Mouse (Mus musculus) kidney, adult 8-10 months (tissue): ENCODE measurements at regions not wholly inside any gene's neighbourhood (a gene's known extent, or its start where the extent isn't known, plus 50 kb on each side); places are given as distances from the start of the nearest gene placed in this dataset.

Source experiments
- DNase-seq, 2 experiments: peaks; one replicate each; pipeline ENCODE4 v3.0.0; 2022

GRCm38 (mm10) chr11:71976724-71977481 is 60.4 kb downstream of the Aipl1 start:
- no peak for DNase-seq

- DNase-seq: no peak
Observed at GRCm38 (mm10) chr11:71971351-71971750, 66.0 kb downstream of the Aipl1 start.

- DNase-seq: no peak
Observed at GRCm38 (mm10) chr11:71962306-71962705, 75.0 kb downstream of the Aipl1 start.

- DNase-seq: no peak
Observed at GRCm38 (mm10) chr11:71952533-71952932, 84.8 kb downstream of the Aipl1 start.

GRCm38 (mm10) chr11:71947161-71947560 is 90.1 kb downstream of the Aipl1 start:
- DNase-seq: no peak

DNA sequence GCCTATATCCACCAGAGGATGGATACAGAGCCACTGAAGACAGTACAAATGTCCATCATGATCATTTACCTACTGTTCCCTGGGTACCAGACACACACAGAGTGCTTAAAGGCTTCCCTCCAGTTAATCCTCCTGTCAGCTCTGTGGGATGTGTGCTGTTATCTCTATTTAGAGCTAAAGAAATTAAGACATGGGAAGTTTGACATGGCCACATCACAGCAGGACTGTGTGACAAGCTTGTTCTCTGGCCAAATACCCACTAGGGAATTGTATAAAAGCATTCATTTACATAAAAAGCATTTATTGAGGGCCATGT is 92.3 kb downstream of the Aipl1 start:
- no peak for DNase-seq

DNA sequence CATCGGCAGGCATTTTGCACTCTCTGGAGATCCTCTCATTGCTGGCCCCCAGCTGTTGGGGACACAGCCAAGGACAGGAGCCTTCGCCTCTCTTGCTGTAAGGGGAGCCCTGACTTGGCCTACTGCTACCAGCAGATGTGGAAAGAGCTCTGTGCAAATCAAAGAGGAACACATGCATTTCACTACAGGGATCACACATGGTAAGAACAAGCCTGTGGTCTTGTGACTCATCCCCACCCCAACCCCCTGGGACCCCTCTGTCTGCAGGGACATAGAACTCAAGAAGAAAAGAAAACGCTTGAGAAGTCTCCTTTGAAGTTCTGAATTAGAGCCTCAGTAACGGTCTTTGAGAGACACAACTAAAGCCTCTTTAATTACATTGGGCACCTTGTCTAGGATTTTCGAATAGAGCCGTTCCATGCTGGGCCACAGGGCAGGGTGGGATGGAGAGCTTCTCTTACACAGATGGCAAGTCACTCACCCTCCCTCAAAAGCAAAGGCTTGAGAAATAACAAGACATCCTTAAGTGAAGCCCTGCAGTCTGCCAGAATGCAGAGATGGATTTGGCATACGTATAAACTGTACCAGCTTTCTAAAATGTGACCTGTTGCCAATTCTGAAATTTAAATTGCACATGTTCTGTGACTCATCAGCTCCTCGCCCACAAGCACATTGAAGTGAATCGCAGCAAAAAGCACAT is 92.8 kb downstream of the Aipl1 start:
- no peak for DNase-seq

GRCm38 (mm10) chr11:71943512-71943911 is 93.8 kb downstream of the Aipl1 start:
- no peak for DNase-seq

DNA sequence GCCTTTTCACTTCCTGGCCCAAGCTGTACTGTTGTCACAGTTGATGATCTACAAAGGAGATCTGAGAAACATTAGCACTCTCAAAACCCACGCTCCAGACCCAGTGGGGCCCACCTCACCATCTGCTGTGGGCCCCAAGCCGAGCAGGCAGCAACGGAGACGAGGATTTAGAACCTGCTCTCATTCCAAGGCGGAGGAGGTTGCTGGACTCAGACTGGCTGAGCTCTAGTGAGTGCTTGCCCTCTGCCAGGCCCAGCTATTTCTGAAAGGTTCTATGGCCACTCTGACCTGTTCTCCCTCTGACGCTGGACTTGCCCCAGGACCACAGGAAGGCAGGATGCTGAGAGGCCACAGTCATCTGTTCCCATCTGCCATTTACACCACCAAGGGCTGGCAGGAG is 98.2 kb downstream of the Aipl1 start:
- no peak for DNase-seq

GRCm38 (mm10) chr11:71937108-71937507 is 100.2 kb downstream of the Aipl1 start:
- DNase-seq: peak in 1 of 2 experiments; percentile 2

GRCm38 (mm10) chr11:71929716-71930488 is 107.4 kb downstream of the Aipl1 start:
- DNase-seq: no peak

- DNase-seq: no peak
Observed at GRCm38 (mm10) chr11:71914665-71915064, 122.6 kb downstream of the Aipl1 start.

DNA sequence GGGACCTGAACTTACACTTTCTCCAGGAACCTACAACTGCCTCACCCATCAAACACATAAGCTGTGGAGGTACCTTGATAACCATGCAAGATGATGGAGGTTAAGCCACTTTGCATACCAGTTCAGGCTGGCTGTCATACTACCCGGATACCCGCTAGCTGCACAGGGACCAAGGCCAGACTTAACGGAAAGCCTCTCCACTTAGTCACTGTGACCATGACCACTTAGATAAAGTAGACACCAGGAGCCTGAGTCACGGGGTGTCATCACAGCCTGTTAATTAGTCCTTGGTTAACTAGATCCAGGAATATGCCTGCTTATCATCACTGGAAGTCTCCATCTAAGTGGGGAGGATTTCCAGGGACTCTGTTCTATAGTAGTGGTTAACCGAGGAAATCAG is 124.7 kb downstream of the Aipl1 start:
- no peak for DNase-seq

- DNase-seq: no peak
Observed at GRCm38 (mm10) chr11:71911284-71911683, 126.0 kb downstream of the Aipl1 start.

DNA sequence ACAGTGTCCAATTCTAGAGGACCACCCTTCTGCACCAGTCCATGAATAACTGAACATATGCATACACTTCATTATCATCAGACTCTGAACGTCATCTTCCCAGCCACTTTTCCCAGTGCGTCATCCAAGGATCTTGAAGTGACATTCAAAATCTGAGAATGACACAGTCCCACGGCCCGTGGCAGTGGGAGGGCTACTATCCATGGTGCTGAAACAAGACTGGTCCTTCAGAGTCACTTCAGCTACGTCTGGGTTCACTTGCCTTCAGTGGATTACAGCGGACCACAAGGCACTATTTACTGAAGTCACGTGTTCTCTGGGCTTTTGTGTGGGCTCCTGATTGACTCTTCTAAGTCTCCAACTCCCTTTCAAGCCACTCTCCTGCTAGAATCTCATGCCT is 128.7 kb downstream of the Aipl1 start:
- DNase-seq: no peak

GRCm38 (mm10) chr11:71903020-71903410 is 134.3 kb downstream of the Aipl1 start:
- no peak for DNase-seq

- no peak for DNase-seq
Observed at GRCm38 (mm10) chr11:71902304-71903019, 134.8 kb downstream of the Aipl1 start.

- no peak for DNase-seq
Observed at GRCm38 (mm10) chr11:71900816-71901215, 136.5 kb downstream of the Aipl1 start.

- DNase-seq: no peak
Observed at GRCm38 (mm10) chr11:71897551-71897950, 139.8 kb downstream of the Aipl1 start.

GRCm38 (mm10) chr11:71897141-71897540 is 140.2 kb downstream of the Aipl1 start:
- no peak for DNase-seq

GRCm38 (mm10) chr11:71891181-71891580 is 141.5 kb downstream of the Wscd1 start:
- DNase-seq: no peak

DNA sequence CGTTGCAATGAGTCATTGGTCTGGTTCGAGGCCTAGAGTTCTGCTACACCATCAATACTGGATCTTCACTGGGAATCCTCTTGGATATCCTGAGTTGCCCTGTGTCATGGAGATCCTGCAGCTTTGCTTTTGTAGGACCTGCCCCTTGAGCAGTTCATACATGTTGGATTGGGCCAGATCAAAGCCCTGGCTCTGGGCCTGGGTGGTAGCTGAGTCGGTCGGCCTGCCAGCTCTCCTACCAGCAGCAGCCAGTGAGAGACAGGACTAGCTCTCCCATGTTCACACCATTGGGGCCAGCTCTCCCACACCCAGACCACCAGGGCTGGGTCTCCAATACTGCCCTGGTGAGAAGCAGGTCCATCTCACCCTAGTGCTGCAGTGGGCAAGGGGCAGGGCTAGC is 139.4 kb downstream of the Wscd1 start:
- DNase-seq: no peak

DNA sequence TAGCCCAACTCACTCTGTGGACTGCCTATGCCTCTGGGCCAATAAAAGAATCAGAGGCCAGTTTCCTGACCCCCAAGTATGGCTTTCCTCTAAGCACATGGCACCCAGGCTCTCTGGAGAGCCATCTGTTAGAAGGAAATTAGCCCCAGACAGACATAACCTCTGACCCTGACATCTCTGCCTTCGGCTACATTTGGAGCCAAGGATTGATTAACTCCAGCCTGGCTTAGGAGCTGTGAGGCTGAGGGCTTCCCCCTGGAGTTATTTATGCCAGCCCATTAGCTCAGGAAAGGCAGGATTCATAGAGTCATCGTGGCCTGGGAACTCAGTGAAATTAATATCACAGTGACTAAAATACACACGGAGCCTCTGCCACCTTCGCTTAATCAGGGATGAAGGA is 137.5 kb downstream of the Wscd1 start:
- no peak for DNase-seq
